Mouse (Mus musculus) liver, embryonic 11.5 days (tissue): ENCODE data around the gene Kcnq1. TPM values are rescaled to one million over a fixed set of nuclear protein-coding genes. Genes with fewer than 3 reads are reported as not detected.
A peak's percentile ranks its signal among the peaks of the same experiment; 100 is the strongest.

Experiments
- ATAC-seq: fragments of 200-750 bp; cut with Nextera tagmentation; replicated peaks from 2 replicates; pipeline ENCODE4 v1.8.0; 2017; ENCODE audit warnings: moderate number of reproducible peaks, mild to moderate bottlenecking, moderate TSS enrichment, moderate library complexity; ENCODE audit not compliant: low FRiP score
- DNase-seq: peaks from one replicate; pipeline ENCODE4 v3.0.0-alpha.2; 2017; ENCODE audit warnings: low spot score
- H3K27ac ChIP-seq: fragments of 300-500 bp; sonication (generic); 2 replicates; pipeline ENCODE4 v1.5.1; 2014; ENCODE audit warnings: mild to moderate bottlenecking, low read depth, low read length, control low read depth
- H3K27me3 ChIP-seq: fragments of 300-500 bp; sonication (generic); replicated peaks from 2 replicates; pipeline ENCODE4 v1.6.1; 2014; ENCODE audit warnings: low read length, mixed read lengths; ENCODE audit not compliant: control insufficient read depth, insufficient read depth
- H3K36me3 ChIP-seq: fragments of 300-500 bp; sonication (generic); 2 replicates; pipeline ENCODE4 v1.6.1; 2014; ENCODE audit warnings: mild to moderate bottlenecking, low read length, moderate library complexity, mixed read lengths; ENCODE audit not compliant: control insufficient read depth, insufficient read depth
- H3K4me1 ChIP-seq: fragments of 300-500 bp; sonication (generic); replicated peaks from 2 replicates; pipeline ENCODE4 v1.6.1; 2014; ENCODE audit warnings: low read length, mixed read lengths; ENCODE audit not compliant: control insufficient read depth, insufficient read depth
- H3K4me2 ChIP-seq: fragments of 300-500 bp; sonication (generic); 2 replicates; pipeline ENCODE4 v1.6.1; 2014; ENCODE audit warnings: mild to moderate bottlenecking, control low read depth, moderate library complexity
- H3K4me3 ChIP-seq: fragments of 300-500 bp; sonication (generic); 2 replicates; pipeline ENCODE4 v1.5.1; 2014; ENCODE audit warnings: low read depth, low read length, control low read depth
- H3K9ac ChIP-seq: fragments of 300-500 bp; sonication (generic); 2 replicates; pipeline ENCODE4 v1.6.1; 2014; ENCODE audit warnings: low read depth, low read length, control low read depth
- H3K9me3 ChIP-seq: fragments of 300-500 bp; sonication (generic); 2 replicates; pipeline ENCODE4 v1.6.1; 2016; ENCODE audit warnings: low read length, inconsistent platforms, mixed read lengths; ENCODE audit not compliant: control insufficient read depth
- WGBS: fragments of 180-500 bp; shearing (Covaris S2); extraction: QIAGEN DNeasy Blood & Tissue Kit; methylation state at CpG from one replicate; pipeline ENCODE4 v1.1.7; 2014; 5-methylcytosine and 5-hydroxymethylcytosine counted together
- polyA plus RNA-seq: library from polyadenylated mRNA; unstranded; fragments of >200 nt; fragmentation: Nextera tagmentation; extraction: Ambion mirVana; gene quantifications from 2 replicates; pipeline ENCODE4 v1.2.1, GENCODE M21; 2014

Kcnq1 gene
- polyA plus RNA-seq, 1 experiment from 2014 or later, result 0.59 TPM

- Histone ChIP-seq H3K4me2 (no peak overlapping the region), H3K27ac (no peak overlapping the region), H3K9me3 (no peaks in the 10 kb centered on the region), H3K9ac (no peak overlapping the region), H3K27me3 (no peaks in the 10 kb centered on the region), H3K36me3 (peaks cover 41% of the 10 kb centered on the region), H3K4me1 (peaks cover 15% of the 10 kb centered on the region), H3K4me3 (no peak overlapping the region)
- DNase-seq, result no peak
- 83% methylated on average over 2 of the region's 2 CpGs for WGBS
- no peak for ATAC-seq
Measured at GRCm38 (mm10) chr7:143067469-143067868, 38.7 kb upstream of the Kcnq1 start.

- no peaks in the 10 kb centered on the region for H3K9me3 ChIP-seq
- H3K4me1 ChIP-seq, result peaks cover 15% of the 10 kb centered on the region
- H3K4me3 ChIP-seq, result no peak overlapping the region
- H3K36me3 ChIP-seq, result peaks cover 38% of the 10 kb centered on the region
- H3K9ac ChIP-seq, result no peak overlapping the region; the same call in 1 of the 2 replicates
- WGBS, result 78% methylated on average over 3 of the region's 3 CpGs
- peak overlapping the region; percentile 91 for H3K27ac ChIP-seq
- H3K27me3 ChIP-seq, result no peaks in the 10 kb centered on the region
- no peak for ATAC-seq
- DNase-seq, result no peak
- peak overlapping the region; percentile 99; the same call in 1 of the 2 replicates for H3K4me2 ChIP-seq
Measured at GRCm38 (mm10) chr7:143067897-143068296, 38.3 kb upstream of the Kcnq1 start.

GRCm38 (mm10) chr7:143068316-143068881 is 37.8 kb upstream of the Kcnq1 start:
- H3K9me3 ChIP-seq, result no peaks in the 10 kb centered on the region
- ATAC-seq, result no peak
- peak overlapping the region; percentile 91 for H3K27ac ChIP-seq
- H3K9ac ChIP-seq, result peak overlapping the region; percentile 58
- no peaks in the 10 kb centered on the region for H3K27me3 ChIP-seq
- peak overlapping the region; percentile 87 for H3K4me3 ChIP-seq
- 56% methylated on average over 13 of the region's 13 CpGs for WGBS
- no peak for DNase-seq
- peaks cover 15% of the 10 kb centered on the region for H3K4me1 ChIP-seq
- peaks cover 37% of the 10 kb centered on the region for H3K36me3 ChIP-seq
- peak overlapping the region; percentile 99 for H3K4me2 ChIP-seq

- Histone ChIP-seq H3K27me3 (no peaks in the 10 kb centered on the region), H3K36me3 (peaks cover 31% of the 10 kb centered on the region), H3K9ac (peak within 1 kb of the TSS; percentile 81), H3K9me3 (no peaks in the 10 kb centered on the region), H3K4me3 (peak within 1 kb of the TSS; percentile 87), H3K4me2 (peak within 1 kb of the TSS; percentile 99), H3K27ac (peak within 1 kb of the TSS; percentile 91), H3K4me1 (peaks cover 15% of the 10 kb centered on the region)
- peak; percentile 95 for DNase-seq
- WGBS, result under 1% methylated on average over 51 of the region's 51 CpGs
- ATAC-seq, result peak; percentile 95
Measured at GRCm38 (mm10) chr7:143068882-143069591, 37.1 kb upstream of the Kcnq1 start, which contains the start of gene Tssc4. TSS of gene Tssc4 (plus strand) at chr7:143069249.

- peak overlapping the region; percentile 91 for H3K27ac ChIP-seq
- H3K27me3 ChIP-seq, result no peaks in the 10 kb centered on the region
- peak overlapping the region; percentile 87 for H3K4me3 ChIP-seq
- ATAC-seq (peak; percentile 8; the same call in 1 of the 2 replicates), DNase-seq (no peak)
- WGBS, result 12% methylated on average over 30 of the region's 30 CpGs
- H3K4me2 ChIP-seq, result peak overlapping the region; percentile 99
- peak overlapping the region; percentile 81 for H3K9ac ChIP-seq
- peaks cover 15% of the 10 kb centered on the region for H3K4me1 ChIP-seq
- no peaks in the 10 kb centered on the region for H3K9me3 ChIP-seq
- H3K36me3 ChIP-seq, result peaks cover 23% of the 10 kb centered on the region
Measured at GRCm38 (mm10) chr7:143069751-143070400, 36.3 kb upstream of the Kcnq1 start.

- WGBS, result 95% methylated on average over 10 of the region's 10 CpGs
- H3K27ac ChIP-seq, result no peak overlapping the region
- no peaks in the 10 kb centered on the region for H3K9me3 ChIP-seq
- H3K4me2 ChIP-seq, result peak overlapping the region; percentile 99
- peak overlapping the region; percentile 87 for H3K4me3 ChIP-seq
- ATAC-seq, result no peak
- DNase-seq, result no peak
- no peaks in the 10 kb centered on the region for H3K27me3 ChIP-seq
- H3K36me3 ChIP-seq, result peaks cover 20% of the 10 kb centered on the region
- peak overlapping the region; percentile 81 for H3K9ac ChIP-seq
- H3K4me1 ChIP-seq, result peaks cover 15% of the 10 kb centered on the region
Measured at GRCm38 (mm10) chr7:143070506-143071070, 35.6 kb upstream of the Kcnq1 start.

- peaks cover 4% of the 10 kb centered on the region; the same call in 1 of the 2 replicates for H3K36me3 ChIP-seq
- no peak overlapping the region for H3K27ac ChIP-seq
- WGBS, result 80% methylated on average over 5 of the region's 5 CpGs
- no peaks in the 10 kb centered on the region for H3K9me3 ChIP-seq
- DNase-seq, result no peak
- H3K9ac ChIP-seq, result no peak overlapping the region
- H3K27me3 ChIP-seq, result no peaks in the 10 kb centered on the region
- no peak overlapping the region for H3K4me3 ChIP-seq
- no peak overlapping the region for H3K4me2 ChIP-seq
- ATAC-seq, result no peak
- peaks cover 15% of the 10 kb centered on the region for H3K4me1 ChIP-seq
Measured at GRCm38 (mm10) chr7:143072605-143073004, 33.6 kb upstream of the Kcnq1 start.

GRCm38 (mm10) chr7:143073086-143073485 is 33.1 kb upstream of the Kcnq1 start:
- DNase-seq (no peak), ATAC-seq (no peak)
- 59% methylated on average over 1 of the region's 1 CpGs for WGBS
- Histone ChIP-seq H3K4me3 (no peak overlapping the region), H3K9me3 (no peaks in the 10 kb centered on the region), H3K36me3 (no peaks in the 10 kb centered on the region; the same call in 1 of the 2 replicates), H3K27me3 (no peaks in the 10 kb centered on the region), H3K27ac (no peak overlapping the region), H3K9ac (no peak overlapping the region), H3K4me1 (peaks cover 15% of the 10 kb centered on the region), H3K4me2 (no peak overlapping the region)
